Mouse (Mus musculus) cortical plate, adult 2 months (tissue): ENCODE results near the gene Riok2.

Source experiments
- CTCF ChIP-seq: fragments of 200-500 bp; IDR thresholded peaks from 2 replicates; pipeline ENCODE4 v1.5.1; 2011; ENCODE audit warnings: mild to moderate bottlenecking, control low read depth, low read length; ENCODE audit not compliant: insufficient read depth; ENCODE audit errors: extremely low read depth
- POLR2A ChIP-seq: fragments of 200-500 bp; IDR thresholded peaks from 2 replicates; pipeline ENCODE4 v1.6.1; 2011; ENCODE audit warnings: mild to moderate bottlenecking, low read length, control low read depth; ENCODE audit not compliant: insufficient read depth; ENCODE audit errors: extremely low read depth

DNA sequence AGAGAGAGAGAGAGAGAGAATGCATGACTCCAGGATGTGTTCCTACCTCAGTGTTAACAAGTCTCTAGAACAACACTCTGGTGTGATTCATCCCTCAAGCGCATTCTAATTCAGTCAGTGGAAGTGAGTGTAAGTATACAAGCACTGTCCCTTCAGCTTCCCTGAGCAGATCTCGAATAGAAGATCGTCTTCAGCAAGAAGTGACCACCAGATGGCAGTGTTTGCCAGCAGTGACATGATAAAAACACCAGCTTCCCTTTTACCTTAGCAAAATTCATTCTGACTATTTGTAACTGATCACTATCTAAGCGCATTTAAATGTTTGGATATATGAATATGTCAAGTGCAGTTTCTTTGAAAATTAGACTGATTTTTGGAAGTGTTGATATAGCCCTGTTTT is 20.2 kb downstream of the Riok2 start:
- no peak for TF ChIP-seq POLR2A
- TF ChIP-seq CTCF = peak; percentile 78
